Mouse (Mus musculus): ENCODE measurements around the gene Myog. TPM values are rescaled to one million over a fixed set of nuclear protein-coding genes. Genes with fewer than 3 reads are reported as not detected.

Myog gene
- polyA plus RNA-seq, 1 experiment from 2014 or later: 29.0 TPM

GRCm38 (mm10) chr1:134304940-134305339 lies 15.2 kb downstream of the Myog start:
- Histone ChIP-seq H3K27ac (no peak overlapping the region), H3K4me2 (no peak overlapping the region), H3K27me3 (peaks cover 16% of the 10 kb centered on the region), H3K36me3 (peaks cover 7% of the 10 kb centered on the region), H3K4me3 (no peak overlapping the region), H3K9me3 (no peaks in the 10 kb centered on the region), H3K4me1 (peaks cover 15% of the 10 kb centered on the region), H3K9ac (no peak overlapping the region)
- ATAC-seq (ENCODE audit: insufficient number of reproducible peaks, insufficient read depth, low FRiP score, low TSS enrichment, low read depth): no peak
- 88% methylated on average over 9 of the region's 9 CpGs for WGBS

- Histone ChIP-seq H3K4me1 (peaks cover 12% of the 10 kb centered on the region), H3K36me3 (peaks cover 10% of the 10 kb centered on the region), H3K9ac (no peak overlapping the region), H3K9me3 (no peaks in the 10 kb centered on the region), H3K4me2 (no peak overlapping the region), H3K27ac (no peak overlapping the region), H3K27me3 (no peaks in the 10 kb centered on the region), H3K4me3 (no peak overlapping the region)
- no peak for ATAC-seq (ENCODE audit: insufficient number of reproducible peaks, insufficient read depth, low FRiP score, low TSS enrichment, low read depth)
- WGBS: 52% methylated on average over 10 of the region's 10 CpGs
Observed at GRCm38 (mm10) chr1:134307409-134307808, 17.6 kb downstream of the Myog start.

- no peaks in the 10 kb centered on the region for H3K27me3 ChIP-seq
- H3K36me3 ChIP-seq: peaks cover 5% of the 10 kb centered on the region; the same call in 1 of the 2 replicates
- H3K4me1 ChIP-seq: no peaks in the 10 kb centered on the region
- 89% methylated on average over 2 of the region's 2 CpGs for WGBS
- no peak overlapping the region for H3K4me2 ChIP-seq
- H3K4me3 ChIP-seq: no peak overlapping the region
- no peaks in the 10 kb centered on the region for H3K9me3 ChIP-seq
- no peak overlapping the region for H3K27ac ChIP-seq
- ATAC-seq (ENCODE audit: insufficient number of reproducible peaks, insufficient read depth, low FRiP score, low TSS enrichment, low read depth): no peak
- no peak overlapping the region for H3K9ac ChIP-seq
Observed at GRCm38 (mm10) chr1:134310291-134310690, 20.5 kb downstream of the Myog start.

- no peaks in the 10 kb centered on the region for H3K9me3 ChIP-seq
- ATAC-seq (ENCODE audit: insufficient number of reproducible peaks, insufficient read depth, low FRiP score, low TSS enrichment, low read depth): no peak
- no peak overlapping the region for H3K27ac ChIP-seq
- no peaks in the 10 kb centered on the region for H3K27me3 ChIP-seq
- H3K4me1 ChIP-seq: no peaks in the 10 kb centered on the region
- H3K4me3 ChIP-seq: no peak overlapping the region
- no peak overlapping the region for H3K4me2 ChIP-seq
- peaks cover 5% of the 10 kb centered on the region; the same call in 1 of the 2 replicates for H3K36me3 ChIP-seq
- 92% methylated on average over 3 of the region's 3 CpGs for WGBS
- no peak overlapping the region for H3K9ac ChIP-seq
Observed at GRCm38 (mm10) chr1:134310729-134311128, 20.9 kb downstream of the Myog start.

GRCm38 (mm10) chr1:134311760-134312159 lies 22.0 kb downstream of the Myog start:
- H3K4me1 ChIP-seq: no peaks in the 10 kb centered on the region
- 88% methylated on average over 7 of the region's 7 CpGs for WGBS
- ATAC-seq (ENCODE audit: insufficient number of reproducible peaks, insufficient read depth, low FRiP score, low TSS enrichment, low read depth): no peak
- no peak overlapping the region for H3K9ac ChIP-seq
- H3K27ac ChIP-seq: no peak overlapping the region
- H3K9me3 ChIP-seq: no peaks in the 10 kb centered on the region
- H3K36me3 ChIP-seq: peaks cover 10% of the 10 kb centered on the region; the same call in 1 of the 2 replicates
- H3K27me3 ChIP-seq: no peaks in the 10 kb centered on the region
- H3K4me2 ChIP-seq: no peak overlapping the region
- no peak overlapping the region for H3K4me3 ChIP-seq

GRCm38 (mm10) chr1:134315181-134315580 lies 25.4 kb downstream of the Myog start:
- Histone ChIP-seq H3K4me2 (no peak overlapping the region), H3K27ac (no peak overlapping the region), H3K9ac (no peak overlapping the region), H3K9me3 (no peaks in the 10 kb centered on the region), H3K27me3 (no peaks in the 10 kb centered on the region), H3K36me3 (peaks cover 17% of the 10 kb centered on the region; the same call in 1 of the 2 replicates), H3K4me1 (no peaks in the 10 kb centered on the region), H3K4me3 (no peak overlapping the region)
- ATAC-seq (ENCODE audit: insufficient number of reproducible peaks, insufficient read depth, low FRiP score, low TSS enrichment, low read depth): no peak
- 85% methylated on average over 5 of the region's 5 CpGs for WGBS

- no peak overlapping the region for H3K4me3 ChIP-seq
- 88% methylated on average over 9 of the region's 9 CpGs for WGBS
- H3K27ac ChIP-seq: no peak overlapping the region
- no peak overlapping the region for H3K4me2 ChIP-seq
- no peaks in the 10 kb centered on the region for H3K9me3 ChIP-seq
- H3K36me3 ChIP-seq: peaks cover 17% of the 10 kb centered on the region; the same call in 1 of the 2 replicates
- ATAC-seq (ENCODE audit: insufficient number of reproducible peaks, insufficient read depth, low FRiP score, low TSS enrichment, low read depth): no peak
- no peaks in the 10 kb centered on the region for H3K27me3 ChIP-seq
- peaks cover 6% of the 10 kb centered on the region for H3K4me1 ChIP-seq
- no peak overlapping the region for H3K9ac ChIP-seq
Observed at GRCm38 (mm10) chr1:134316361-134316760, 26.6 kb downstream of the Myog start.

- H3K27ac ChIP-seq: no peak overlapping the region
- H3K4me2 ChIP-seq: no peak overlapping the region
- H3K9me3 ChIP-seq: no peaks in the 10 kb centered on the region
- no peak for ATAC-seq (ENCODE audit: insufficient number of reproducible peaks, insufficient read depth, low FRiP score, low TSS enrichment, low read depth)
- peaks cover 6% of the 10 kb centered on the region for H3K4me1 ChIP-seq
- 81% methylated on average over 5 of the region's 5 CpGs for WGBS
- no peaks in the 10 kb centered on the region for H3K27me3 ChIP-seq
- H3K36me3 ChIP-seq: peaks cover 17% of the 10 kb centered on the region
- no peak overlapping the region for H3K9ac ChIP-seq
- H3K4me3 ChIP-seq: no peak overlapping the region
Observed at GRCm38 (mm10) chr1:134318261-134318660, 28.5 kb downstream of the Myog start.

- Histone ChIP-seq H3K27ac (no peak overlapping the region), H3K4me1 (peaks cover 6% of the 10 kb centered on the region), H3K4me2 (no peak overlapping the region), H3K4me3 (no peak overlapping the region), H3K9ac (no peak overlapping the region), H3K9me3 (no peaks in the 10 kb centered on the region), H3K36me3 (peaks cover 17% of the 10 kb centered on the region), H3K27me3 (no peaks in the 10 kb centered on the region)
- 50% methylated on average over 14 of the region's 14 CpGs for WGBS
- no peak for ATAC-seq (ENCODE audit: insufficient number of reproducible peaks, insufficient read depth, low FRiP score, low TSS enrichment, low read depth)
Observed at GRCm38 (mm10) chr1:134320691-134321301, 31.0 kb downstream of the Myog start.

GRCm38 (mm10) chr1:134322591-134322990 lies 32.8 kb downstream of the Myog start:
- ATAC-seq (ENCODE audit: insufficient number of reproducible peaks, insufficient read depth, low FRiP score, low TSS enrichment, low read depth): no peak
- Histone ChIP-seq H3K9ac (no peak overlapping the region), H3K36me3 (peaks cover 11% of the 10 kb centered on the region; the same call in 1 of the 2 replicates), H3K4me1 (peaks cover 6% of the 10 kb centered on the region), H3K4me2 (no peak overlapping the region), H3K9me3 (no peaks in the 10 kb centered on the region), H3K27me3 (no peaks in the 10 kb centered on the region), H3K27ac (no peak overlapping the region), H3K4me3 (no peak overlapping the region)
- WGBS: 79% methylated on average over 6 of the region's 6 CpGs

GRCm38 (mm10) chr1:134326841-134327346 lies 37.1 kb downstream of the Myog start:
- Histone ChIP-seq H3K4me1 (peaks cover 1% of the 10 kb centered on the region; the same call in 1 of the 2 replicates), H3K27ac (no peak overlapping the region), H3K9me3 (no peaks in the 10 kb centered on the region), H3K27me3 (no peaks in the 10 kb centered on the region), H3K36me3 (peaks cover 11% of the 10 kb centered on the region; the same call in 1 of the 2 replicates), H3K4me3 (no peak overlapping the region), H3K4me2 (no peak overlapping the region), H3K9ac (no peak overlapping the region)
- 94% methylated on average over 12 of the region's 12 CpGs for WGBS
- ATAC-seq (ENCODE audit: insufficient number of reproducible peaks, insufficient read depth, low FRiP score, low TSS enrichment, low read depth): no peak
